Mouse (Mus musculus): ENCODE measurements around the gene Sft2d1. TPM values are rescaled to one million over a fixed set of nuclear protein-coding genes. Genes with fewer than 3 reads are reported as not detected.
"Not testable (repeated sequence)": the region's sequence is repeated elsewhere in the genome, so short reads cannot be mapped to it uniquely, and the experiment has no call there.

The Sft2d1 gene
- polyA plus RNA-seq (2012; ENCODE audit: insufficient read depth, insufficient read length, low replicate concordance, missing spikeins) = not detected in 2 replicates

GRCm38 (mm10) chr17:8310838-8311614, at the start of gene Sft2d1:
TSS of gene Sft2d1 (plus strand) at chr17:8311102.
- Histone ChIP-seq H3K4me3 (ENCODE audit: insufficient read depth, low read depth, low read length) (peak within 1 kb of the TSS; percentile 99), H3K27ac (ENCODE audit: insufficient read depth, low read depth, low read length) (peak within 1 kb of the TSS; percentile 93), H3K4me1 (ENCODE audit: control insufficient read depth, insufficient read depth, low read length) (peaks cover 12% of the 10 kb centered on the region)
- under 1% methylated on average over 54 of the region's 54 CpGs for WGBS
- TF ChIP-seq CTCF (IDR thresholded peaks at IDR 0.05; ENCODE audit: insufficient read depth, low read depth, low read length) (no peak), POLR2A (IDR thresholded peaks at IDR 0.05; ENCODE audit: insufficient read depth, low read depth, low read length) (peak; percentile 71; the same call in 1 of the 2 replicates)

- H3K4me1 ChIP-seq (ENCODE audit: control insufficient read depth, insufficient read depth, low read length); H3K4me3 ChIP-seq (ENCODE audit: insufficient read depth, low read depth, low read length); H3K27ac ChIP-seq (ENCODE audit: insufficient read depth, low read depth, low read length): not testable (repeated sequence)
- WGBS = 8% methylated on average over 7 of the region's 7 CpGs
These were observed 46.3 kb upstream of the Sft2d1 start for GRCm38 (mm10) chr17:8264638-8265037.

GRCm38 (mm10) chr17:8272054-8272749, 38.7 kb upstream of the Sft2d1 start:
- TF ChIP-seq POLR2A (IDR thresholded peaks at IDR 0.05; ENCODE audit: insufficient read depth, low read depth, low read length) (no peak), CTCF (IDR thresholded peaks at IDR 0.05; ENCODE audit: insufficient read depth, low read depth, low read length) (no peak)
- Histone ChIP-seq H3K27ac (ENCODE audit: insufficient read depth, low read depth, low read length) (no peak overlapping the region), H3K4me3 (ENCODE audit: insufficient read depth, low read depth, low read length) (no peak overlapping the region), H3K4me1 (ENCODE audit: control insufficient read depth, insufficient read depth, low read length) (no peaks in the 10 kb centered on the region)
- WGBS = 64% methylated on average over 6 of the region's 6 CpGs

GRCm38 (mm10) chr17:8272951-8273350, 38.0 kb upstream of the Sft2d1 start:
- H3K4me3 ChIP-seq (ENCODE audit: insufficient read depth, low read depth, low read length) = no peak overlapping the region
- H3K27ac ChIP-seq (ENCODE audit: insufficient read depth, low read depth, low read length) = no peak overlapping the region
- H3K4me1 ChIP-seq (ENCODE audit: control insufficient read depth, insufficient read depth, low read length) = no peaks in the 10 kb centered on the region
- TF ChIP-seq POLR2A (IDR thresholded peaks at IDR 0.05; ENCODE audit: insufficient read depth, low read depth, low read length) (no peak), CTCF (IDR thresholded peaks at IDR 0.05; ENCODE audit: insufficient read depth, low read depth, low read length) (no peak)
- WGBS = 82% methylated on average over 6 of the region's 6 CpGs

- TF ChIP-seq CTCF (IDR thresholded peaks at IDR 0.05; ENCODE audit: insufficient read depth, low read depth, low read length) (no peak), POLR2A (IDR thresholded peaks at IDR 0.05; ENCODE audit: insufficient read depth, low read depth, low read length) (no peak)
- Histone ChIP-seq H3K4me3 (ENCODE audit: insufficient read depth, low read depth, low read length) (no peak overlapping the region), H3K4me1 (ENCODE audit: control insufficient read depth, insufficient read depth, low read length) (no peaks in the 10 kb centered on the region), H3K27ac (ENCODE audit: insufficient read depth, low read depth, low read length) (no peak overlapping the region)
- 84% methylated on average over 4 of the region's 4 CpGs for WGBS
These were observed 34.8 kb upstream of the Sft2d1 start for GRCm38 (mm10) chr17:8276071-8276470.

GRCm38 (mm10) chr17:8276680-8277079, 34.2 kb upstream of the Sft2d1 start:
- WGBS = 75% methylated on average over 7 of the region's 7 CpGs
- no peak overlapping the region for H3K4me3 ChIP-seq (ENCODE audit: insufficient read depth, low read depth, low read length)

GRCm38 (mm10) chr17:8277266-8277665, 33.6 kb upstream of the Sft2d1 start:
- no peak overlapping the region for H3K27ac ChIP-seq (ENCODE audit: insufficient read depth, low read depth, low read length)
- no peak overlapping the region for H3K4me3 ChIP-seq (ENCODE audit: insufficient read depth, low read depth, low read length)
- 83% methylated on average over 3 of the region's 3 CpGs for WGBS
- no peaks in the 10 kb centered on the region for H3K4me1 ChIP-seq (ENCODE audit: control insufficient read depth, insufficient read depth, low read length)
- TF ChIP-seq CTCF (IDR thresholded peaks at IDR 0.05; ENCODE audit: insufficient read depth, low read depth, low read length) = no peak
- TF ChIP-seq POLR2A (IDR thresholded peaks at IDR 0.05; ENCODE audit: insufficient read depth, low read depth, low read length) = no peak

More at GRCm38 (mm10) chr17:8276680-8277079, 34.2 kb upstream of the Sft2d1 start:
- Histone ChIP-seq H3K27ac (ENCODE audit: insufficient read depth, low read depth, low read length) (no peak overlapping the region), H3K4me1 (ENCODE audit: control insufficient read depth, insufficient read depth, low read length) (no peaks in the 10 kb centered on the region)
- TF ChIP-seq POLR2A (IDR thresholded peaks at IDR 0.05; ENCODE audit: insufficient read depth, low read depth, low read length) (no peak), CTCF (IDR thresholded peaks at IDR 0.05; ENCODE audit: insufficient read depth, low read depth, low read length) (no peak)

GRCm38 (mm10) chr17:8278356-8278755, 32.5 kb upstream of the Sft2d1 start:
- peaks cover 6% of the 10 kb centered on the region; the same call in 1 of the 2 replicates for H3K4me1 ChIP-seq (ENCODE audit: control insufficient read depth, insufficient read depth, low read length)
- TF ChIP-seq POLR2A (IDR thresholded peaks at IDR 0.05; ENCODE audit: insufficient read depth, low read depth, low read length) (no peak), CTCF (IDR thresholded peaks at IDR 0.05; ENCODE audit: insufficient read depth, low read depth, low read length) (no peak)
- 76% methylated on average over 3 of the region's 3 CpGs for WGBS
- no peak overlapping the region for H3K27ac ChIP-seq (ENCODE audit: insufficient read depth, low read depth, low read length)
- H3K4me3 ChIP-seq (ENCODE audit: insufficient read depth, low read depth, low read length) = no peak overlapping the region

Data from olfactory bulb, adult 2 months (tissue).